Mouse (Mus musculus): ENCODE measurements at regions not wholly inside any gene's neighbourhood (a gene's known extent, or its start where the extent isn't known, plus 50 kb on each side); places are given as distances from the start of the nearest gene placed in this dataset.

DNA sequence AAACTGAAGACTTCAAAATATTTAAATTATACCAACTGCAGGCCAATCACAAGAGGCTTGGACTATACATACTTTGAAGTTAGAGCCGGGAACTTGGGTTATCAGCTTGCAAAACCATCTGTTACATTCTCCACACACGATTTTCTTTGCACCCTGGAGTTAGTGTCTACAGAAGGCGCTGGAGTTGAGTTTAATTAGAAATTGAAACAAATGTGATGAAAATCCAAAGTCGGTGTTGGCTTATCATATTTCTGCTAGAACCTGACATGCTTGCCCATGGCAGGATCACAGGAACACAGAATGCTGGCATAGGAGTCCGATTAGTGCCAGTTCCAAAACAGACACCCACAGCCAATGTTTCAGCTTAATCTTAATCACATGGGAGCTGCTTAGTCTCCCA is 239.8 kb upstream of the Gm5148 start:
- no peak overlapping the region for H3K4me3 ChIP-seq (ENCODE audit: control insufficient read depth in 1 of 2, insufficient read depth in 1 of 2, low read depth in 2 of 2, low read length in 2 of 2)

DNA sequence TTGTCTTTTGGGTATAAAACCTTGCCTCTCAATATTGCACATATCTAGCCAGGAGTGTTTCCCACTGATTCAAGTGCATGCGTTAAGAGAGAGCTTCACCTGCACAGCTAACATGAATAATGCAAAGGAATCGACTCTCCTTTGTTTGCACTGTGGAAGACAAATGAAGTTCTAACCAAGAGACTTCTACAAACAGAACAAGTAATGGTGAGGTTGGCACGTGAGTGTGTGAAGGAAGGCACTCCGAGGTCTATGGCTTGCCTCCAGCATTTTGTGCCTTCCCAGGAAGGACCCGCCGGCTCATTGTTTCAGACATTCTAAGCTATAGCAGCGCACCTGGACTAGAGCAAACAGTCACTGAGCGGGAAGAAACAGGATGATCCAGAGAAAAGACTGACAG is 238.5 kb upstream of the Gm5148 start:
- DNase-seq (ENCODE audit: low read depth, low spot score) = no peak
- no peak for TF ChIP-seq USF2 (IDR thresholded peaks at IDR 0.05; ENCODE audit: borderline replicate concordance in 1 of 2, insufficient read depth in 1 of 2, low read depth in 1 of 2, low read length in 2 of 2)
- no peak for TF ChIP-seq NRF1 (IDR thresholded peaks at IDR 0.05; ENCODE audit: insufficient read depth, low read depth, low read length, poor library complexity, severe bottlenecking)
- no peak for TF ChIP-seq NELFE (IDR thresholded peaks at IDR 0.05; ENCODE audit: low read depth, low read length)
- no peak for TF ChIP-seq HCFC1 (IDR thresholded peaks at IDR 0.05; ENCODE audit: low read depth, low read length)
- TF ChIP-seq POLR2A (IDR thresholded peaks at IDR 0.05; ENCODE audit: control insufficient read depth in 1 of 2, insufficient read depth in 1 of 2, low read depth in 1 of 2, low read length in 2 of 2, poor library complexity in 1 of 2) = no peak
- TF ChIP-seq MYB (IDR thresholded peaks at IDR 0.05; ENCODE audit: low read depth, low read length) = no peak
- Histone ChIP-seq H3K27ac (ENCODE audit: control insufficient read depth, low read depth, low read length) (no peak overlapping the region), H3K4me3 (ENCODE audit: control insufficient read depth in 1 of 2, insufficient read depth in 1 of 2, low read depth in 2 of 2, low read length in 2 of 2) (no peak overlapping the region), H3K9ac (ENCODE audit: control insufficient read depth, low read depth, low read length, poor library complexity, severe bottlenecking) (no peak overlapping the region), H3K27me3 (ENCODE audit: control insufficient read depth in 1 of 2, insufficient read depth in 2 of 2, low read length in 2 of 2) (no peaks in the 10 kb centered on the region; a peak in 1 of 4 replicates), H3K79me2 (ENCODE audit: control insufficient read depth, insufficient read depth, low read length, poor library complexity) (no peaks in the 10 kb centered on the region), H3K9me3 (replicated peaks; ENCODE audit: insufficient read depth, low read length) (no peaks in the 10 kb centered on the region), H3K36me3 (ENCODE audit: control insufficient read depth in 1 of 2, insufficient read depth in 2 of 2, low read length in 2 of 2) (no peaks in the 10 kb centered on the region), H3K4me1 (ENCODE audit: control insufficient read depth in 1 of 2, insufficient read depth in 2 of 2, low read length in 2 of 2) (no peaks in the 10 kb centered on the region; a peak in 1 of 4 replicates)

More for the DNA sequence above, 239.8 kb upstream of the Gm5148 start:
- DNase-seq (ENCODE audit: low read depth, low spot score) = no peak
- no peak overlapping the region for H3K27ac ChIP-seq (ENCODE audit: control insufficient read depth, low read depth, low read length)
- H3K4me1 ChIP-seq (ENCODE audit: control insufficient read depth in 1 of 2, insufficient read depth in 2 of 2, low read length in 2 of 2) = no peaks in the 10 kb centered on the region
- H3K9ac ChIP-seq (ENCODE audit: control insufficient read depth, low read depth, low read length, poor library complexity, severe bottlenecking) = no peak overlapping the region
- no peaks in the 10 kb centered on the region for H3K79me2 ChIP-seq (ENCODE audit: control insufficient read depth, insufficient read depth, low read length, poor library complexity)
- no peaks in the 10 kb centered on the region for H3K9me3 ChIP-seq (replicated peaks; ENCODE audit: insufficient read depth, low read length)
- no peaks in the 10 kb centered on the region for H3K36me3 ChIP-seq (ENCODE audit: control insufficient read depth in 1 of 2, insufficient read depth in 2 of 2, low read length in 2 of 2)
- TF ChIP-seq POLR2AphosphoS5 (IDR thresholded peaks at IDR 0.05; ENCODE audit: borderline replicate concordance, low read depth, low read length) (no peak), EP300 (IDR thresholded peaks at IDR 0.05; ENCODE audit: low read depth in 1 of 2, low read length in 2 of 2) (no peak), USF1 (IDR thresholded peaks at IDR 0.05; ENCODE audit: low read depth, low read length) (no peak), BHLHE40 (IDR thresholded peaks at IDR 0.05; ENCODE audit: borderline replicate concordance, low read depth, low read length) (no peak), HCFC1 (IDR thresholded peaks at IDR 0.05; ENCODE audit: low read depth, low read length) (no peak), ZC3H11A (IDR thresholded peaks at IDR 0.05; ENCODE audit: low read depth, low read length) (no peak), MAZ (IDR thresholded peaks at IDR 0.05; ENCODE audit: low read depth, low read length) (no peak)
- no peaks in the 10 kb centered on the region; a peak in 1 of 4 replicates for H3K27me3 ChIP-seq (ENCODE audit: control insufficient read depth in 1 of 2, insufficient read depth in 2 of 2, low read length in 2 of 2)

- Histone ChIP-seq H3K9ac (ENCODE audit: control insufficient read depth, low read depth, low read length, poor library complexity, severe bottlenecking) (no peak overlapping the region), H3K27ac (ENCODE audit: control insufficient read depth, low read depth, low read length) (no peak overlapping the region), H3K9me3 (replicated peaks; ENCODE audit: insufficient read depth, low read length) (no peaks in the 10 kb centered on the region), H3K79me2 (ENCODE audit: control insufficient read depth, insufficient read depth, low read length, poor library complexity) (no peaks in the 10 kb centered on the region), H3K36me3 (ENCODE audit: control insufficient read depth in 1 of 2, insufficient read depth in 2 of 2, low read length in 2 of 2) (no peaks in the 10 kb centered on the region), H3K4me1 (ENCODE audit: control insufficient read depth in 1 of 2, insufficient read depth in 2 of 2, low read length in 2 of 2) (no peaks in the 10 kb centered on the region; a peak in 1 of 4 replicates), H3K4me3 (ENCODE audit: control insufficient read depth in 1 of 2, insufficient read depth in 1 of 2, low read depth in 2 of 2, low read length in 2 of 2) (no peak overlapping the region), H3K27me3 (ENCODE audit: control insufficient read depth in 1 of 2, insufficient read depth in 2 of 2, low read length in 2 of 2) (no peaks in the 10 kb centered on the region)
- no peak for DNase-seq (ENCODE audit: low read depth, low spot score)
- no peak for TF ChIP-seq CTCF (IDR thresholded peaks at IDR 0.05 in 2 of 3, conservative IDR thresholded peaks at IDR 0.05 in 1 of 3; ENCODE audit: control insufficient read depth in 1 of 3, insufficient read depth in 1 of 3, low read depth in 2 of 3, low read length in 3 of 3, poor library complexity in 1 of 3, severe bottlenecking in 1 of 3)
- no peak for TF ChIP-seq POLR2A (IDR thresholded peaks at IDR 0.05; ENCODE audit: control insufficient read depth in 1 of 2, insufficient read depth in 1 of 2, low read depth in 1 of 2, low read length in 2 of 2, poor library complexity in 1 of 2)
- no peak for TF ChIP-seq ETS1 (IDR thresholded peaks at IDR 0.05; ENCODE audit: low read depth, low read length)
- TF ChIP-seq TCF12 (IDR thresholded peaks at IDR 0.05; ENCODE audit: low read depth, low read length) = no peak
- TF ChIP-seq MAX (IDR thresholded peaks at IDR 0.05; ENCODE audit: low read length) = no peak
- no peak for TF ChIP-seq POLR2AphosphoS2 (IDR thresholded peaks at IDR 0.05; ENCODE audit: low read length)
- TF ChIP-seq SIN3A (IDR thresholded peaks at IDR 0.05; ENCODE audit: low read length) = no peak
Observed at GRCm38 (mm10) chr3:37962043-37962810, 237.9 kb upstream of the Gm5148 start.
